Mouse (Mus musculus) CH12.LX (cell line): ENCODE results near the gene Bdh1. TPM values are rescaled to one million over a fixed set of nuclear protein-coding genes. Genes with fewer than 3 reads are reported as not detected.

Experiments
- DNase-seq: peaks from one replicate; pipeline ENCODE4 v3.0.0-alpha.2; 2013; ENCODE audit errors: extremely low read depth
- H3K27ac ChIP-seq: 2 replicates; pipeline ENCODE4 v1.5.1; 2012; ENCODE audit warnings: low read depth, mild to moderate bottlenecking, control low read depth, moderate library complexity; ENCODE audit not compliant: insufficient read depth
- H3K27me3 ChIP-seq: replicated peaks from 2 replicates; pipeline ENCODE3; 2012; ENCODE audit warnings: inconsistent platforms
- H3K36me3 ChIP-seq, 2 experiments: replicated peaks in 1 of 2; 2 replicates each; pipeline versions ENCODE3 to v1.6.1; 2012; ENCODE audit warnings: inconsistent platforms in 1 of 2, low read length in 1 of 2, mild to moderate bottlenecking in 1 of 2, mixed read lengths in 1 of 2, moderate library complexity in 1 of 2; ENCODE audit not compliant: control insufficient read depth in 1 of 2, insufficient read depth in 1 of 2
- H3K4me1 ChIP-seq, 2 experiments: 2 replicates each; pipeline ENCODE4 v1.6.1; 2012; ENCODE audit warnings: inconsistent platforms in 1 of 2, moderate library complexity in 1 of 2; ENCODE audit not compliant: insufficient read depth in 2 of 2, control insufficient read depth in 1 of 2
- H3K4me2 ChIP-seq: 2 replicates; pipeline ENCODE4 v1.6.1; 2012; ENCODE audit warnings: low read depth, mild to moderate bottlenecking, control low read depth; ENCODE audit not compliant: poor library complexity, insufficient read depth, severe bottlenecking
- H3K4me3 ChIP-seq, 3 experiments: fragments of 150-350 bp in 1 of 3; sonication (generic) in 1 of 3; replicated peaks in 1 of 3; 2 replicates each; pipeline versions ENCODE3 to v1.5.1; 2011 to 2012; ENCODE audit warnings: low read depth in 2 of 3, low read length in 2 of 3, mild to moderate bottlenecking in 2 of 3, moderate library complexity in 2 of 3, control low read depth in 1 of 3, improper control_type of control experiment in 1 of 3, inconsistent platforms in 1 of 3, mixed read lengths in 1 of 3; ENCODE audit not compliant: poor library complexity in 1 of 3
- H3K79me2 ChIP-seq: replicated peaks from 2 replicates; pipeline ENCODE4 v1.6.1; 2012; ENCODE audit warnings: mild to moderate bottlenecking, moderate library complexity; ENCODE audit not compliant: control insufficient read depth, poor library complexity, insufficient read depth, severe bottlenecking; ENCODE audit errors: extremely low read depth
- H3K9ac ChIP-seq: 2 replicates; pipeline ENCODE4 v1.6.1; 2012; ENCODE audit warnings: low read depth, mild to moderate bottlenecking, control low read depth, moderate library complexity; ENCODE audit not compliant: insufficient read depth
- H3K9me3 ChIP-seq: replicated peaks from 2 replicates; pipeline ENCODE3; 2012; ENCODE audit warnings: low read length, inconsistent platforms, mixed read lengths
- BHLHE40 ChIP-seq: IDR thresholded peaks from 2 replicates; pipeline ENCODE4 v1.6.1; 2011; ENCODE audit warnings: mild to moderate bottlenecking, low read depth, low read length, improper control_type of control experiment
- CHD1 ChIP-seq: IDR thresholded peaks from 2 replicates; pipeline ENCODE4 v1.6.1; 2012; ENCODE audit warnings: low read depth, low read length, improper control_type of control experiment, inconsistent platforms
- CTCF ChIP-seq, 2 experiments: IDR thresholded peaks in 1 of 2; conservative IDR thresholded peaks in 1 of 2; 2 replicates each; pipeline ENCODE4 v1.5.1; 2011 to 2012; ENCODE audit warnings: low read depth in 2 of 2, low read length in 2 of 2, improper control_type of control experiment in 1 of 2, inconsistent platforms in 1 of 2, mild to moderate bottlenecking in 1 of 2, moderate library complexity in 1 of 2
- E2F4 ChIP-seq: IDR thresholded peaks from 2 replicates; pipeline ENCODE4 v1.6.1; 2011; ENCODE audit warnings: low read depth, low read length, improper control_type of control experiment; ENCODE audit not compliant: insufficient replicate concordance
- ETS1 ChIP-seq: conservative IDR thresholded peaks from 2 replicates; pipeline ENCODE4 v1.6.1; 2012; ENCODE audit warnings: low read depth, mild to moderate bottlenecking, inconsistent platforms, low read length, improper control_type of control experiment, moderate library complexity
- GABPA ChIP-seq: IDR thresholded peaks from 2 replicates; pipeline ENCODE4 v1.6.1; 2012; ENCODE audit warnings: low read depth, low read length, improper control_type of control experiment, inconsistent platforms; ENCODE audit not compliant: insufficient replicate concordance
- HCFC1 ChIP-seq: IDR thresholded peaks from 2 replicates; pipeline ENCODE4 v1.6.1; 2012; ENCODE audit warnings: low read depth, mild to moderate bottlenecking, inconsistent platforms, low read length, improper control_type of control experiment
- IRF4 ChIP-seq: IDR thresholded peaks from 2 replicates; pipeline ENCODE4 v1.6.1; 2014; ENCODE audit warnings: low read depth, mild to moderate bottlenecking, inconsistent platforms, low read length, improper control_type of control experiment
- JUND ChIP-seq: conservative IDR thresholded peaks from 2 replicates; pipeline ENCODE4 v1.6.1; 2011; ENCODE audit warnings: low read depth, low read length, improper control_type of control experiment
- KAT2A ChIP-seq: IDR thresholded peaks from 2 replicates; pipeline ENCODE4 v1.6.1; 2012; ENCODE audit warnings: low read length, improper control_type of control experiment, inconsistent platforms; ENCODE audit not compliant: insufficient replicate concordance
- MAFK ChIP-seq: IDR thresholded peaks from 2 replicates; pipeline ENCODE4 v1.6.1; 2011; ENCODE audit warnings: low read length, improper control_type of control experiment; ENCODE audit not compliant: insufficient replicate concordance
- MAZ ChIP-seq: IDR thresholded peaks from 2 replicates; pipeline ENCODE4 v1.6.1; 2012; ENCODE audit warnings: low read depth, mild to moderate bottlenecking, inconsistent platforms, low read length, improper control_type of control experiment, moderate library complexity
- MEF2A ChIP-seq: IDR thresholded peaks from 2 replicates; pipeline ENCODE4 v1.6.1; 2014; ENCODE audit warnings: low read depth, mild to moderate bottlenecking, inconsistent platforms, low read length, improper control_type of control experiment, borderline replicate concordance
- MXI1 ChIP-seq: IDR thresholded peaks from 2 replicates; pipeline ENCODE4 v1.6.1; 2011; ENCODE audit warnings: mild to moderate bottlenecking, low read depth, low read length, improper control_type of control experiment
- PAX5 ChIP-seq: IDR thresholded peaks from 2 replicates; pipeline ENCODE4 v1.6.1; 2012; ENCODE audit warnings: low read length, inconsistent platforms, mixed read lengths
- POLR2A ChIP-seq: IDR thresholded peaks from 2 replicates; pipeline ENCODE4 v1.6.1; 2011; ENCODE audit warnings: low read depth, mild to moderate bottlenecking, improper control_type of control experiment, low read length
- RCOR1 ChIP-seq: conservative IDR thresholded peaks from 2 replicates; pipeline ENCODE4 v1.6.1; 2012; ENCODE audit warnings: low read depth, mild to moderate bottlenecking, inconsistent platforms, low read length, improper control_type of control experiment
- SIN3A ChIP-seq: IDR thresholded peaks from 2 replicates; pipeline ENCODE4 v1.6.1; 2012; ENCODE audit warnings: low read length, improper control_type of control experiment, inconsistent platforms
- SMC3 ChIP-seq: IDR thresholded peaks from 2 replicates; pipeline ENCODE4 v1.6.1; 2011; ENCODE audit warnings: low read depth, low read length, improper control_type of control experiment
- TBP ChIP-seq: conservative IDR thresholded peaks from 2 replicates; pipeline ENCODE4 v1.6.1; 2011; ENCODE audit warnings: low read depth, low read length, improper control_type of control experiment
- TCF12 ChIP-seq: IDR thresholded peaks from 2 replicates; pipeline ENCODE4 v1.6.1; 2014; ENCODE audit warnings: low read depth, mild to moderate bottlenecking, inconsistent platforms, low read length, improper control_type of control experiment
- USF1 ChIP-seq: IDR thresholded peaks from 2 replicates; pipeline ENCODE4 v1.6.1; 2014; ENCODE audit warnings: low read depth, mild to moderate bottlenecking, inconsistent platforms, low read length, improper control_type of control experiment
- USF2 ChIP-seq: conservative IDR thresholded peaks from 2 replicates; pipeline ENCODE4 v1.6.1; 2011; ENCODE audit warnings: low read depth, low read length, improper control_type of control experiment
- ZC3H11A ChIP-seq: IDR thresholded peaks from 2 replicates; pipeline ENCODE4 v1.6.1; 2012; ENCODE audit warnings: low read depth, mild to moderate bottlenecking, inconsistent platforms, low read length, improper control_type of control experiment
- ZKSCAN1 ChIP-seq: IDR thresholded peaks from 2 replicates; pipeline ENCODE4 v1.6.1; 2012; ENCODE audit warnings: low read depth, inconsistent platforms, low read length, improper control_type of control experiment, borderline replicate concordance
- ZMIZ1 ChIP-seq: IDR thresholded peaks from 2 replicates; pipeline ENCODE4 v1.6.1; 2012; ENCODE audit warnings: low read depth, mild to moderate bottlenecking, inconsistent platforms, low read length, improper control_type of control experiment
- ZNF384 ChIP-seq: IDR thresholded peaks from 2 replicates; pipeline ENCODE4 v1.6.1; 2012; ENCODE audit warnings: low read depth, low read length, improper control_type of control experiment, inconsistent platforms
- dilution Hi-C: fragments of 300-500 bp; cut with MboI; formaldehyde crosslinking; loops from 2 replicates; pipeline ENCODE4 v1.14.3; 2020; ENCODE audit warnings: low sequenced_read_pairs; ENCODE audit not compliant: extremely low pct_unique_long_range_greater_than_20kb, extremely low pct_ligation_motif_present
- in situ Hi-C: fragments of 300-500 bp; cut with MboI; formaldehyde crosslinking; loops from 3 replicates; pipeline ENCODE4 v1.14.3; 2019; ENCODE audit warnings: low sequenced_read_pairs, low pct_ligation_motif_present, low pct_unique_long_range_greater_than_20kb, mixed read lengths
- polyA plus RNA-seq: library from polyadenylated mRNA; unstranded; fragments of >175 nt; gene quantifications from 2 replicates; pipeline ENCODE4 v1.2.1, GENCODE M21; 2012; ENCODE audit warnings: low read depth; ENCODE audit not compliant: insufficient read length
- total RNA-seq, 2 experiments: library from RNA; depleted of rRNA; stranded (reverse); fragments of 300-350 nt in 1 of 2; fragments of >200 nt in 1 of 2; gene quantifications; 2 replicates each; pipeline ENCODE4 v1.2.3; 2012 to 2014

Gene Bdh1
- total and polyA plus RNA-seq, 3 experiments: 37.9 to 110 (median 54.3) TPM

- no peaks in the 10 kb centered on the region for H3K27me3 ChIP-seq
- TF ChIP-seq GABPA (no peak), KAT2A (no peak), CTCF (conservative IDR thresholded peaks at IDR 0.05 in 1 of 2, IDR thresholded peaks at IDR 0.05 in 1 of 2; ENCODE audit: low read depth in 2 of 2, low read length in 2 of 2) (no peak), JUND (no peak), PAX5 (no peak), BHLHE40 (no peak), CHD1 (no peak), IRF4 (no peak), HCFC1 (no peak), SIN3A (no peak), POLR2A (no peak)
- no peaks in the 10 kb centered on the region for H3K79me2 ChIP-seq
- H3K9me3 ChIP-seq: no peaks in the 10 kb centered on the region
- no peak for DNase-seq
- H3K27ac ChIP-seq: no peak overlapping the region
- no peak overlapping the region for H3K9ac ChIP-seq
- peaks cover 18 to 95% of the 10 kb centered on the region in 2 experiments for H3K36me3 ChIP-seq
- H3K4me1 ChIP-seq: no peaks in the 10 kb centered on the region
- in situ Hi-C loops (no loop called here), dilution Hi-C loops (no loop called here)
- no peak overlapping the region for H3K4me2 ChIP-seq
- no peak overlapping the region for H3K4me3 ChIP-seq
Observed at GRCm38 (mm10) chr16:31449973-31450372, 27.9 kb downstream of the Bdh1 start.

GRCm38 (mm10) chr16:31451235-31451634, 29.2 kb downstream of the Bdh1 start:
- no peak for DNase-seq
- TF ChIP-seq HCFC1 (no peak), ZKSCAN1 (no peak), ZMIZ1 (no peak), TCF12 (no peak)
- in situ Hi-C loops (no loop called here), dilution Hi-C loops (no loop called here)
- H3K4me2 ChIP-seq: no peak overlapping the region
- H3K4me1 ChIP-seq: no peaks in the 10 kb centered on the region
- H3K4me3 ChIP-seq: no peak overlapping the region
- H3K27ac ChIP-seq: no peak overlapping the region
- no peaks in the 10 kb centered on the region for H3K27me3 ChIP-seq
- no peaks in the 10 kb centered on the region for H3K9me3 ChIP-seq
- peaks cover 18 to 99% of the 10 kb centered on the region in 2 experiments for H3K36me3 ChIP-seq
- no peaks in the 10 kb centered on the region for H3K79me2 ChIP-seq
- H3K9ac ChIP-seq: no peak overlapping the region

DNA sequence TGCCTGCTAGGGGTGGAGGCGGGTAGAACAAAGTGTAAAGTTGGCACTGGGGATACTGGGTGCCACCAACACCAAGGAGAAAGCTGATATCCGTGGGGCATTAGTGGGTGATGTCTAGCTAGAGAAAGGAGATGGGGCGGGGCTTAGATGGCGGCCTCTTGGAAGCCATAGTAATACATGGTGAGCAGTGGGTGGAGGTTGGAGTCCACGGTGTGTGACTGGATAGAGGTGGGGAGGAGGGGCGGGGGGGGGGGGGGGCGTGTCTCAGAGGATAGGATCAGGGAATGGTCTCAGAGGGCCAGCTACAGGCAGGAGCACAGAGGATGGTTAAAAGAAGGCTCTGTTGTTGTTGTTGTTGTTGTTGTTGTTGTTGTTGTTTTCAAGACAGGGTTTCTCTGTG, 30.4 kb downstream of the Bdh1 start:
- no peak for DNase-seq
- dilution Hi-C loops (no loop called here), in situ Hi-C loops (no loop called here)
- no peaks in the 10 kb centered on the region for H3K9me3 ChIP-seq
- peaks cover 19 to 98% of the 10 kb centered on the region in 2 experiments for H3K36me3 ChIP-seq
- no peak overlapping the region for H3K4me3 ChIP-seq
- H3K27ac ChIP-seq: no peak overlapping the region
- H3K9ac ChIP-seq: no peak overlapping the region
- H3K4me2 ChIP-seq: no peak overlapping the region
- no peaks in the 10 kb centered on the region for H3K79me2 ChIP-seq
- no peaks in the 10 kb centered on the region for H3K4me1 ChIP-seq
- H3K27me3 ChIP-seq: no peaks in the 10 kb centered on the region
- TF ChIP-seq ETS1: no peak
- no peak for TF ChIP-seq IRF4
- TF ChIP-seq CHD1: no peak
- no peak for TF ChIP-seq MAZ
- no peak for TF ChIP-seq SMC3
- no peak for TF ChIP-seq JUND
- no peak for TF ChIP-seq USF2
- TF ChIP-seq ZNF384: no peak
- TF ChIP-seq E2F4: no peak
- TF ChIP-seq MAFK: no peak
- TF ChIP-seq HCFC1: no peak
- no peak for TF ChIP-seq MEF2A
- no peak for TF ChIP-seq ZC3H11A
- TF ChIP-seq TBP: no peak
- no peak for TF ChIP-seq MXI1
- TF ChIP-seq USF1: no peak
- no peak for TF ChIP-seq RCOR1
- no peak for TF ChIP-seq PAX5
